Mouse (Mus musculus) midbrain, embryonic 12.5 days (tissue): ENCODE results near the gene Hbb-y. TPM values are rescaled to one million over a fixed set of nuclear protein-coding genes. Genes with fewer than 3 reads are reported as not detected.
"Not testable (repeated sequence)": the region's sequence is repeated elsewhere in the genome, so short reads cannot be mapped to it uniquely, and the experiment has no call there.

ENCODE experiments used
- ATAC-seq: fragments of 200-750 bp; cut with Nextera tagmentation; 2 replicates; pipeline ENCODE4 v1.8.0; 2017; ENCODE audit warnings: low read depth, moderate TSS enrichment, moderate library complexity; ENCODE audit not compliant: low FRiP score
- H3K27ac ChIP-seq: fragments of 300-500 bp; sonication (generic); replicated peaks from 2 replicates; pipeline ENCODE4 v1.5.1; 2016; ENCODE audit warnings: mild to moderate bottlenecking
- H3K27me3 ChIP-seq: fragments of 300-500 bp; sonication (generic); 2 replicates; pipeline ENCODE4 v1.6.1; 2016; ENCODE audit warnings: mild to moderate bottlenecking
- H3K36me3 ChIP-seq: fragments of 300-500 bp; sonication (generic); 2 replicates; pipeline ENCODE4 v1.6.1; 2016
- H3K4me1 ChIP-seq: fragments of 300-500 bp; sonication (generic); 2 replicates; pipeline ENCODE4 v1.6.1; 2016
- H3K4me2 ChIP-seq: fragments of 300-500 bp; sonication (generic); replicated peaks from 2 replicates; pipeline ENCODE4 v1.6.1; 2016; ENCODE audit warnings: mild to moderate bottlenecking, moderate library complexity
- H3K4me3 ChIP-seq: fragments of 300-500 bp; sonication (generic); 2 replicates; pipeline ENCODE4 v1.5.1; 2016; ENCODE audit warnings: mild to moderate bottlenecking
- H3K9ac ChIP-seq: fragments of 300-500 bp; sonication (generic); replicated peaks from 2 replicates; pipeline ENCODE4 v1.6.1; 2016; ENCODE audit warnings: mild to moderate bottlenecking, moderate library complexity
- H3K9me3 ChIP-seq: fragments of 300-500 bp; sonication (generic); 2 replicates; pipeline ENCODE4 v1.6.1; 2016; ENCODE audit warnings: mild to moderate bottlenecking
- WGBS: fragments of 180-500 bp; shearing (Covaris S2); methylation state at CpG from one replicate; pipeline ENCODE4 v1.1.7; 2016; 5-methylcytosine and 5-hydroxymethylcytosine counted together
- polyA plus RNA-seq: library from polyadenylated mRNA; unstranded; fragments of >200 nt; fragmentation: Nextera tagmentation; extraction: Ambion mirVana; gene quantifications from 2 replicates; pipeline ENCODE4 v1.2.1, GENCODE M21; 2016

Gene Hbb-y
- polyA plus RNA-seq, 1 experiment from 2014 or later, result 9,167 TPM

- no peak overlapping the region for H3K4me2 ChIP-seq
These were observed 8.3 kb downstream of the Hbb-y start for GRCm38 (mm10) chr7:103844525-103845325.

GRCm38 (mm10) chr7:103843034-103843433, 10.0 kb downstream of the Hbb-y start, which contains the start of gene Hbb-bh1:
Gene Hbb-bh1 (minus strand): TSS chr7:103843164.
- no peak for ATAC-seq
- no peaks in the 10 kb centered on the region for H3K36me3 ChIP-seq
- no peaks in the 10 kb centered on the region for H3K27me3 ChIP-seq
- H3K4me1 ChIP-seq, result no peaks in the 10 kb centered on the region
- H3K9ac ChIP-seq, result no peak within 1 kb of the TSS
- 78% methylated on average over 2 of the region's 2 CpGs for WGBS
- no peak within 1 kb of the TSS for H3K4me3 ChIP-seq
- no peak within 1 kb of the TSS for H3K4me2 ChIP-seq
- no peak within 1 kb of the TSS for H3K27ac ChIP-seq
- no peaks in the 10 kb centered on the region for H3K9me3 ChIP-seq

More at GRCm38 (mm10) chr7:103844525-103845325, 8.3 kb downstream of the Hbb-y start:
- Histone ChIP-seq H3K4me3 (no peak overlapping the region), H3K27ac (no peak overlapping the region), H3K36me3 (no peaks in the 10 kb centered on the region), H3K27me3 (no peaks in the 10 kb centered on the region), H3K4me1 (no peaks in the 10 kb centered on the region), H3K9ac (no peak overlapping the region), H3K9me3 (no peaks in the 10 kb centered on the region)
- ATAC-seq, result no peak
- WGBS, result 46% methylated on average over 2 of the region's 2 CpGs

GRCm38 (mm10) chr7:103840268-103840667, 12.7 kb downstream of the Hbb-y start, which contains the start of gene Hbb-bh2:
Gene Hbb-bh2 (minus strand): TSS chr7:103840520.
- no peak within 1 kb of the TSS for H3K27ac ChIP-seq
- H3K9ac ChIP-seq, result no peak within 1 kb of the TSS
- no peaks in the 10 kb centered on the region for H3K27me3 ChIP-seq
- H3K4me1 ChIP-seq, result no peaks in the 10 kb centered on the region
- no peaks in the 10 kb centered on the region for H3K9me3 ChIP-seq
- ATAC-seq, result no peak
- no peak within 1 kb of the TSS for H3K4me2 ChIP-seq
- no peaks in the 10 kb centered on the region for H3K36me3 ChIP-seq
- no peak within 1 kb of the TSS for H3K4me3 ChIP-seq
- 78% methylated on average over 3 of the region's 3 CpGs for WGBS

- WGBS, result 87% methylated on average over 4 of the region's 4 CpGs
- no peaks in the 10 kb centered on the region for H3K4me1 ChIP-seq
- H3K27ac ChIP-seq, result no peak within 1 kb of the TSS
- ATAC-seq, result no peak
- H3K4me2 ChIP-seq, result no peak within 1 kb of the TSS
- H3K9ac ChIP-seq, result no peak within 1 kb of the TSS
- H3K27me3 ChIP-seq, result no peaks in the 10 kb centered on the region
- no peak within 1 kb of the TSS for H3K4me3 ChIP-seq
- no peaks in the 10 kb centered on the region for H3K36me3 ChIP-seq
- no peaks in the 10 kb centered on the region for H3K9me3 ChIP-seq
These were observed 25.2 kb downstream of the Hbb-y start, which contains the start of gene Hbb-bs for GRCm38 (mm10) chr7:103827808-103828207. Gene Hbb-bs (minus strand): TSS chr7:103828096.

GRCm38 (mm10) chr7:103827139-103827538, 25.9 kb downstream of the Hbb-y start:
- not testable (repeated sequence) for H3K27ac ChIP-seq, H3K36me3 ChIP-seq, H3K4me3 ChIP-seq, ATAC-seq, H3K9ac ChIP-seq, H3K4me1 ChIP-seq, H3K9me3 ChIP-seq, H3K27me3 ChIP-seq, H3K4me2 ChIP-seq
- WGBS, result no CpG with 5 or more reads among the region's 2 CpGs

- Histone ChIP-seq H3K27me3 (no peaks in the 10 kb centered on the region), H3K9me3 (no peaks in the 10 kb centered on the region), H3K9ac (no peak overlapping the region), H3K36me3 (no peaks in the 10 kb centered on the region), H3K27ac (no peak overlapping the region), H3K4me3 (no peak overlapping the region), H3K4me1 (no peaks in the 10 kb centered on the region), H3K4me2 (no peak overlapping the region)
- WGBS, result 57% methylated on average over 3 of the region's 3 CpGs
- ATAC-seq, result no peak
These were observed 26.6 kb downstream of the Hbb-y start for GRCm38 (mm10) chr7:103826255-103826887.

GRCm38 (mm10) chr7:103825536-103826254, 27.3 kb downstream of the Hbb-y start:
- no peaks in the 10 kb centered on the region for H3K27me3 ChIP-seq
- H3K27ac ChIP-seq, result no peak overlapping the region
- no peaks in the 10 kb centered on the region for H3K9me3 ChIP-seq
- 94% methylated on average over 3 of the region's 3 CpGs for WGBS
- H3K36me3 ChIP-seq, result no peaks in the 10 kb centered on the region
- no peak overlapping the region for H3K4me3 ChIP-seq
- ATAC-seq, result no peak
- no peak overlapping the region for H3K4me2 ChIP-seq
- no peak overlapping the region for H3K9ac ChIP-seq
- no peaks in the 10 kb centered on the region for H3K4me1 ChIP-seq

- no peaks in the 10 kb centered on the region for H3K9me3 ChIP-seq
- no peaks in the 10 kb centered on the region for H3K36me3 ChIP-seq
- H3K4me3 ChIP-seq, result no peak overlapping the region
- H3K27me3 ChIP-seq, result no peaks in the 10 kb centered on the region
- H3K4me1 ChIP-seq, result no peaks in the 10 kb centered on the region
- ATAC-seq, result no peak
- 84% methylated on average over 2 of the region's 2 CpGs for WGBS
- H3K9ac ChIP-seq, result no peak overlapping the region
- no peak overlapping the region for H3K27ac ChIP-seq
- no peak overlapping the region for H3K4me2 ChIP-seq
These were observed 28.4 kb downstream of the Hbb-y start for GRCm38 (mm10) chr7:103824597-103824996.

- H3K9ac ChIP-seq, H3K4me2 ChIP-seq, ATAC-seq, H3K9me3 ChIP-seq, H3K4me3 ChIP-seq, H3K27ac ChIP-seq, H3K36me3 ChIP-seq, H3K4me1 ChIP-seq, H3K27me3 ChIP-seq: not testable (repeated sequence)
- WGBS, result no CpG with 5 or more reads among the region's 2 CpGs
These were observed 37.9 kb downstream of the Hbb-y start for GRCm38 (mm10) chr7:103815085-103815484.

- Histone ChIP-seq H3K4me1 (no peaks in the 10 kb centered on the region), H3K9ac (no peak within 1 kb of the TSS), H3K4me2 (no peak within 1 kb of the TSS), H3K36me3 (no peaks in the 10 kb centered on the region), H3K27me3 (no peaks in the 10 kb centered on the region), H3K9me3 (no peaks in the 10 kb centered on the region), H3K4me3 (no peak within 1 kb of the TSS), H3K27ac (no peak within 1 kb of the TSS)
- ATAC-seq, result no peak
- 85% methylated on average over 3 of the region's 3 CpGs for WGBS
These were observed 39.2 kb downstream of the Hbb-y start, which contains the start of gene Hbb-bt for GRCm38 (mm10) chr7:103813766-103814165. Gene Hbb-bt (minus strand): TSS chr7:103813996.

GRCm38 (mm10) chr7:103813152-103813551, 39.9 kb downstream of the Hbb-y start:
- H3K27ac ChIP-seq, H3K27me3 ChIP-seq, H3K4me1 ChIP-seq, H3K36me3 ChIP-seq, H3K4me3 ChIP-seq, ATAC-seq, H3K9ac ChIP-seq, H3K4me2 ChIP-seq, H3K9me3 ChIP-seq: not testable (repeated sequence)
- WGBS, result no CpG with 5 or more reads among the region's 3 CpGs

- Histone ChIP-seq H3K27me3 (no peaks in the 10 kb centered on the region), H3K9ac (no peak overlapping the region), H3K36me3 (no peaks in the 10 kb centered on the region), H3K4me2 (no peak overlapping the region), H3K27ac (no peak overlapping the region), H3K9me3 (no peaks in the 10 kb centered on the region), H3K4me1 (no peaks in the 10 kb centered on the region), H3K4me3 (no peak overlapping the region)
- 80% methylated on average over 1 of the region's 1 CpGs for WGBS
- no peak for ATAC-seq
These were observed 40.8 kb downstream of the Hbb-y start for GRCm38 (mm10) chr7:103812174-103812573.
